Mouse (Mus musculus) CD4-positive, CD25-positive, alpha-beta regulatory T cell, adult 2 months (primary cell): ENCODE data around the gene Ncbp3.
A peak's percentile ranks its signal among the peaks of the same experiment; 100 is the strongest.

Experiments
- DNase-seq: peaks from one replicate; pipeline ENCODE4 v3.0.0-alpha.2; 2012; ENCODE audit warnings: low read depth, low spot score

Ncbp3 gene

GRCm38 (mm10) chr11:73047542-73047996 is at the start of gene Ncbp3:
Ncbp3 (plus strand) TSS chr11:73047783.
- peak; percentile 98 for DNase-seq

GRCm38 (mm10) chr11:72998771-72999170 is 48.8 kb upstream of the Ncbp3 start, which contains the start of gene P2rx1:
P2rx1 (plus strand) TSS chr11:72999103.
- DNase-seq: no peak

- DNase-seq: peak; percentile 85
Measured at GRCm38 (mm10) chr11:73001029-73001428, 46.6 kb upstream of the Ncbp3 start.

GRCm38 (mm10) chr11:73006377-73006776 is 41.2 kb upstream of the Ncbp3 start:
- peak; percentile 91 for DNase-seq

- peak; percentile 18 for DNase-seq
Measured at GRCm38 (mm10) chr11:73007113-73007512, 40.5 kb upstream of the Ncbp3 start.

GRCm38 (mm10) chr11:73007698-73008481 is 39.7 kb upstream of the Ncbp3 start:
- DNase-seq: peak; percentile 83

GRCm38 (mm10) chr11:73008826-73009225 is 38.8 kb upstream of the Ncbp3 start:
- no peak for DNase-seq

- no peak for DNase-seq
Measured at GRCm38 (mm10) chr11:73009531-73010274, 37.9 kb upstream of the Ncbp3 start.

- no peak for DNase-seq
Measured at GRCm38 (mm10) chr11:73013981-73014380, 33.6 kb upstream of the Ncbp3 start.

GRCm38 (mm10) chr11:73014831-73015344 is 32.7 kb upstream of the Ncbp3 start:
- no peak for DNase-seq

GRCm38 (mm10) chr11:73015391-73016102 is 32.0 kb upstream of the Ncbp3 start:
- DNase-seq: no peak

- no peak for DNase-seq
Measured at GRCm38 (mm10) chr11:73016103-73016420, 31.5 kb upstream of the Ncbp3 start.

GRCm38 (mm10) chr11:73018471-73019146 is 29.0 kb upstream of the Ncbp3 start, which contains the start of gene Camkk1:
Camkk1 (plus strand) TSS chr11:73019008.
- DNase-seq: peak; percentile 96

GRCm38 (mm10) chr11:73019147-73019795 is 28.3 kb upstream of the Ncbp3 start:
- peak; percentile 91 for DNase-seq

- DNase-seq: no peak
Measured at GRCm38 (mm10) chr11:73020953-73021800, 26.4 kb upstream of the Ncbp3 start.

- no peak for DNase-seq
Measured at GRCm38 (mm10) chr11:73023099-73023498, 24.5 kb upstream of the Ncbp3 start.

- no peak for DNase-seq
Measured at GRCm38 (mm10) chr11:73023827-73024226, 23.8 kb upstream of the Ncbp3 start.

- peak; percentile 41 for DNase-seq
Measured at GRCm38 (mm10) chr11:73024236-73024904, 23.2 kb upstream of the Ncbp3 start.

- DNase-seq: no peak
Measured at GRCm38 (mm10) chr11:73026961-73027360, 20.6 kb upstream of the Ncbp3 start.
